Mouse (Mus musculus): Measurements from ENCODE around the gene Cdc42bpg.

DNA sequence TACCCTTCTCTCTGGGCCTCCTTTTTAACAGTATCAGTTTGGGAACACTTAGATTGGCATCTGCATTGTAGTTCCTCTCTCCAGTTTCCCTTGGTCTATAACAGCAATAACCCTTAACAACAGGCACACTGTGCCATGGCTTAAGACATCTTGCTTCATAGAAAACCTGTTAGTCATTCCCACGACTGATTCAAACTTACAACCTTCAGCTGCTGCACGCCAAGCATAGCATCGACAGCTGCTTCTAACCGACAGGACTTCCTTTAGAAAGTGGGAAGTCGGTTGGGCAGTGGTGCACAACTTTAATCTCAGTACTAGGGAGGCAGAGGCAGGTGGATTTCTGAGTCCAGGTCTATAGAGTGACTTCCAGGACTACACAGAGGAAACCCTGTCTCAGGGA is 24.9 kb downstream of the Cdc42bpg start:
- TF ChIP-seq POLR2A (IDR thresholded peaks at IDR 0.05; ENCODE audit: extremely low read depth, insufficient read depth, low read length) (no peak), CTCF (IDR thresholded peaks at IDR 0.05; ENCODE audit: extremely low read depth, insufficient read depth, low read length) (no peak)
